Mouse (Mus musculus) stomach, embryonic 15.5 days (tissue): Measurements from ENCODE around the gene Eid2. TPM values are rescaled to one million over a fixed set of nuclear protein-coding genes. Genes with fewer than 3 reads are reported as not detected.

Experiments used
- polyA plus RNA-seq: library from polyadenylated mRNA; unstranded; fragments of >200 nt; fragmentation: Nextera tagmentation; extraction: Ambion mirVana; gene quantifications from 2 replicates; pipeline ENCODE4 v1.2.1, GENCODE M21; 2015

Gene Eid2
- polyA plus RNA-seq, 1 experiment from 2014 or later: 8.6 TPM

Other genes starting within 250 kb of the Eid2 start
- gene Psmc4, start 217.8 kb upstream of the Eid2 start, polyA plus RNA-seq: 243 and 255 TPM in 2 replicates
- gene Fcgbp, start 196.6 kb upstream of the Eid2 start, polyA plus RNA-seq: 41.3 and 43.3 TPM in 2 replicates
- 0.04 and 0.05 TPM in 2 replicates for gene 9530053A07Rik, start 138.4 kb upstream of the Eid2 start, polyA plus RNA-seq
- 108 and 135 TPM in 2 replicates for gene Fbl, start 98.2 kb upstream of the Eid2 start, polyA plus RNA-seq
- 8.1 and 9.3 TPM in 2 replicates for gene Dyrk1b, start 88.4 kb upstream of the Eid2 start, polyA plus RNA-seq
- gene Eid2b, start 9.9 kb downstream of the Eid2 start, polyA plus RNA-seq: 11.5 and 12.0 TPM in 2 replicates
- 0.30 and 0.59 TPM in 2 replicates for gene Selenov, start 23.3 kb downstream of the Eid2 start, polyA plus RNA-seq
- 3.8 and 3.9 TPM in 2 replicates for gene Dll3, start 34.4 kb downstream of the Eid2 start, polyA plus RNA-seq
- gene Timm50, start 44.2 kb downstream of the Eid2 start, polyA plus RNA-seq: 137 and 138 TPM in 2 replicates
- 70.6 and 84.4 TPM in 2 replicates for gene Supt5, start 70.9 kb downstream of the Eid2 start, polyA plus RNA-seq
- 826 and 1,031 TPM in 2 replicates for gene Rps16, start 82.8 kb downstream of the Eid2 start, polyA plus RNA-seq
- gene Plekhg2, start 104.7 kb downstream of the Eid2 start, polyA plus RNA-seq: 48.4 and 52.3 TPM in 2 replicates
- gene Zfp36, start 112.4 kb downstream of the Eid2 start, polyA plus RNA-seq: 20.2 and 21.4 TPM in 2 replicates
- gene Med29, start 124.8 kb downstream of the Eid2 start, polyA plus RNA-seq: 44.8 and 47.4 TPM in 2 replicates
- gene Paf1, start 125.1 kb downstream of the Eid2 start, polyA plus RNA-seq: 76.5 and 79.0 TPM in 2 replicates
- gene Gmfg, start 169.6 kb downstream of the Eid2 start, polyA plus RNA-seq: 21.0 and 23.5 TPM in 2 replicates
- gene Lrfn1, start 184.1 kb downstream of the Eid2 start, polyA plus RNA-seq: 3.0 and 3.5 TPM in 2 replicates
- gene Ifnl2, start 242.6 kb downstream of the Eid2 start, polyA plus RNA-seq: not detected in 2 replicates